Mouse (Mus musculus): ENCODE results near the gene 1700013G24Rik.

- TF ChIP-seq GATA1 (IDR thresholded peaks at IDR 0.05; ENCODE audit: low read length) (no peak), TAL1 (IDR thresholded peaks at IDR 0.05; ENCODE audit: low read length) (no peak)
Measured at GRCm38 (mm10) chr4:137488571-137489303, 35.7 kb downstream of the 1700013G24Rik start.

All from erythroblast, embryonic 14.5 days (primary cell).